Mouse (Mus musculus) T-helper 2 cell (primary cell): ENCODE measurements around the gene Zfyve21.

Experiments
- in situ Hi-C: fragments of 300-600 bp; cut with MboI, MseI; formaldehyde crosslinking; loops from one replicate; pipeline ENCODE4 v1.15.1; 2025; ENCODE audit warnings: high pct_unique_total_duplicates

The Zfyve21 gene

DNA sequence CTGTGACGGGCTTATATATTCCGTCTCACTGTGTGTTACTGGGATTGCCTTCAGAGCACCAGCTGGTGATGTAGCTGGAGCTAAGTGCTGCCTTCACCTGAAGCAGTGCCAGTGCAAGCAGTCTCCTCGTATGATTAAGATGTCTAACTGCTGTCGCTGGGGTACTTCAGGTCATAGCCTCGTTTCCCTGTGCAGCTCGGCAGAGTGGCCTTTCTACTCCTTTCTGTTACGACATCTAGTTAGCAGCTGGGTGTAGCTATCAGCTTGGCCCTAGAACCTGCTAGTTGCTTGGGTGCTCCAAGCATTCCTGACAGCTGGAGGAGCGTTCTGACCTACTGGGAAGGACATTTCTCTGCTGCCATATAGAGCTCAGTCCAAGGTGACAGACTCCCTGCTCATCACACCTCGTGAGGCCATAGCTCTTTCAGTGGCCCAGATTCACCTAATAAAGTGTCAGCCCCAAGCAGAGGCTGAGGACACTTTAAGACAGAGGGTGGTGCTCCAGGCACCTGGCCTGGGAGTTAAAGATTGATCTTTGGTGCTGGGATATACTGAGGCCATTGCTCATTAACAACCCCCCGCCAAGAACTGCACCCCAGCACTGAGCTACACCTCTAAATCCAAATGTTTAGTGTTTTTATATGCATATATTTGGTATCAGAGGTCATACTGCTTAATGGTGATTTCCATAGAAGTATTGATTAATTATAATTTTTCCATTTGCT, 13.3 kb upstream of the Zfyve21 start:
- in situ Hi-C loops: loop anchor here (25.0 kb wide), 1 partner anchor 1887 kb away; no protein-coding TSS in a partner anchor

DNA sequence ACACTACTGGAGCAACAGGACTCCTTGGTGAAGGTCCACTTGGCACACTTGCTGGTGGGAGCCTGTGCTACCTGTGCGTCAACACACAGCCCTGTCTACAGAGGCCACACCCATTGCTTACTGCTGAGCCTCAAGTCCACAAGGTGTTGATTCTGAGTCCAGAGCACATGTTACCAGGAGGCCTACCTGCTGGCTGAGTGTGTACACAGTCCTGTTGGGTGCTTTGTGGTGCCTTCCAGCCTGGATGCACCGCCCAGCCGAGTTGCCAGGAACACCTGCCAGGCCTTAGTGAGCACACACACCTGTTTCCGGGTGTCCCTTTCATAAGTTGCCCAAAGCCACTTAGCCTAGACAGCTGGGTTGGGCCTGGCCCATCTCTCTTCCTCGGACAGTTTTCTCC, 10.4 kb upstream of the Zfyve21 start:
- in situ Hi-C loops: loop anchor here (25.0 kb wide), 1 partner anchor 1884 kb away; no protein-coding TSS in a partner anchor

DNA sequence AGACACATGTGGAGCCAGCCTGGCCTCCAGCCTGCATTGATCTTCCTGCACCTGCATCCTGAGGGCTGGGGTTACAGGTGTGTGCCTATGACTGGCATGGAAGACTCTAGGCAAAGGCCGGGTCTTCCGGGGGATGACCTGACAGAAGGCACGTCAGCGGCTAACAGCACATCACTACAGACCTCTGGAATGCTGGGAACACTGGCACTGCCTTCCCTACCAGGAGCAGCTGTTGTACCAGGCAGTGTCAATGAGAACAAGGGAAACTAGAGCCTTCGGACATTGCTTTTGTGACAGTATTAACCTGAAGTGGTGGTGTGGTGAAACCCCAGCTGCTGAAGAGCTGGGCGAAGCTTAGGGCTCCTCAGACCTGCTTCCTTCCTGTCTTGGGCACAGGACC, 5.2 kb upstream of the Zfyve21 start:
- in situ Hi-C loops: loop anchor here (25.0 kb wide), 1 partner anchor 1879 kb away; no protein-coding TSS in a partner anchor

DNA sequence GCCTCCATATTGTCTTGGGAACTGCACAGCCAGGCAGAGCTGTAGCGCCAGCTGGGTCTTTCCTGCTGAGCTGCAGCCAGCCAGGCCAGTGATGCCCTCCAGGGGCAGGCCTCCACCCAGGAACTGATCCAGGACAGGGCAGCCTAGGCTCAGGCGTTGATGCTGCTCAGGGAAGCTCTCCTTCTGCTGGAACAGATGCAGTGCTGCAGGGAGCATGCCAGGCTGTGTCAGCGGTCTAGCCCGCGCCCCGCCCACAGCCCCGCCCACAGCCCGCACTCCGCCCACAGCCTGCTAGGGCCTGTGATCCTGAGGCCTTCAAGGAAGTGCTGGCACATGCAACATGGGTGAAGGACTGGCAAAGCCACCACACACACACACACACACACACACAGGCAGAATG, 4.2 kb upstream of the Zfyve21 start:
- in situ Hi-C loops: loop anchor here (25.0 kb wide), 1 partner anchor 1878 kb away; no protein-coding TSS in a partner anchor

DNA sequence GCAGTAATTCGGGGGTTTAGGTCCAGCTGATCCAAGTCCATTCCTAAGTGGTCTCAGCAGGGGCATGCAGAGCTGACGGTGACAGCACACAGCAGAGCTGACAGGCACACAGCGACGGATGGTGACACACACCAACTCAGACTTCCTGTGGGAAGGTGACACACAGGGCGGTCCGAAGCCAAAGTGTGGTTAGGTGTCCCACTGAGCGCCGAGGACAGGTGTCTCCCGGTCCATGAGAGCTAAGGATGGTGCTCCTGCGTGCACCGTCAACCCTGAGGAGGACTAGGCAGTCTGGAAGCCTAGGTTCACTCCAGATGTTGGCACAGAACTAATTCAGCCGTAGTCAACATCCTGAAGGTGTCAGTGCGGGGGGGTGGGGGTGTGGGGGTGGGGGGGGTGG, 1.9 kb upstream of the Zfyve21 start:
- in situ Hi-C loops: loop anchor here (25.0 kb wide), 1 partner anchor 1875 kb away; no protein-coding TSS in a partner anchor

DNA sequence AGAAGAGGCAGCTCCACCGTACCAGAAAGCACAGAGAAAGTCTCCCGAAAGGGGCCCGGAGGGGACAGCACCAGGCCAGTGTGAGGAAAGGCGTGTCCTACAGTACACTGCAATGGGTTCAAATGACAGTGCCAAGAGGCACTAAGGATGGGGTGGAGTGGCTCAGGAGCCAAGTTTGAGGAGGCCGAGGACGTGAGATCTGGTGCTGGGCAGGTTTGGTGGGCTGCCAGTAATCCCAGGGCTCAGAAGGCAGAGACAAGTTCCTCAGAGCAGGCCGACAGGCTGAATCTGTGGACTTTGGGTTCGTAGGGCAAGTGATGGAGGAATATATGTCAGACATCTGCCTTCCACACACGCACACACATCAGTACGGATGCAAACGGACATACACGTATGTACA, 1.4 kb upstream of the Zfyve21 start:
- in situ Hi-C loops: loop anchor here (25.0 kb wide), 1 partner anchor 1875 kb away; no protein-coding TSS in a partner anchor

DNA sequence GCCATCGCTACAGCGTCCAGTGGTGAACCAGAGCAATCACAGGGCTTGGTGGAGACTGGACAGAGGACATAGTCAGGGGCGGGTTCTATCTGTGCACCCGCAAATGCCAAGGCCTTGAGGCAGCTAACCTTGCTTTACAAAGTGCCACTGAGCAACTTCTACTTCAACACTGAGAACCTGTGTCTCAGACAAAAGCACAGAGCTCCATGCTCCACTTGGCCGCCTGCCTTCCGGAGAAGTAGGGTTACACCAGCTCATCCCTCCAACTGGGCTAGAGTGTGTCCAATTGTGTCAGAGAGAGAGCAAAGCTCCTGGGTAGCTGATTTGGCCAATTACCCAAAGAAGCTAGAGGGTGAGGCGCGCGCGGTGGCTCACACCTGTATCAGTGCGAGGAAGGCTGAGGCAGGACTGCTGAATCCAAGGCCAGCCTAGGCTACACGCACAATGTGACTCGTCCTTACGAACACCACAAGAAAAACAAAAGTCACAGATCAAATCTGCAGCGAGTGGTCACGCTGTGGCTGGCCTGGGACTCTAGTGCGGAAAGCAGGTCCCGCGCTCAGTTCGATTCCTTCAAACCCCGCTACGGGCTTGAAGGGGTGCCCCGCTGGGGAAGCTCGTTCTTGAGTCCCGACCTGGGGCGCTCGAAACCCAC, 732 bp upstream of the Zfyve21 start:
- in situ Hi-C loops: loop anchor here (25.0 kb wide), 1 partner anchor 1874 kb away; no protein-coding TSS in a partner anchor

DNA sequence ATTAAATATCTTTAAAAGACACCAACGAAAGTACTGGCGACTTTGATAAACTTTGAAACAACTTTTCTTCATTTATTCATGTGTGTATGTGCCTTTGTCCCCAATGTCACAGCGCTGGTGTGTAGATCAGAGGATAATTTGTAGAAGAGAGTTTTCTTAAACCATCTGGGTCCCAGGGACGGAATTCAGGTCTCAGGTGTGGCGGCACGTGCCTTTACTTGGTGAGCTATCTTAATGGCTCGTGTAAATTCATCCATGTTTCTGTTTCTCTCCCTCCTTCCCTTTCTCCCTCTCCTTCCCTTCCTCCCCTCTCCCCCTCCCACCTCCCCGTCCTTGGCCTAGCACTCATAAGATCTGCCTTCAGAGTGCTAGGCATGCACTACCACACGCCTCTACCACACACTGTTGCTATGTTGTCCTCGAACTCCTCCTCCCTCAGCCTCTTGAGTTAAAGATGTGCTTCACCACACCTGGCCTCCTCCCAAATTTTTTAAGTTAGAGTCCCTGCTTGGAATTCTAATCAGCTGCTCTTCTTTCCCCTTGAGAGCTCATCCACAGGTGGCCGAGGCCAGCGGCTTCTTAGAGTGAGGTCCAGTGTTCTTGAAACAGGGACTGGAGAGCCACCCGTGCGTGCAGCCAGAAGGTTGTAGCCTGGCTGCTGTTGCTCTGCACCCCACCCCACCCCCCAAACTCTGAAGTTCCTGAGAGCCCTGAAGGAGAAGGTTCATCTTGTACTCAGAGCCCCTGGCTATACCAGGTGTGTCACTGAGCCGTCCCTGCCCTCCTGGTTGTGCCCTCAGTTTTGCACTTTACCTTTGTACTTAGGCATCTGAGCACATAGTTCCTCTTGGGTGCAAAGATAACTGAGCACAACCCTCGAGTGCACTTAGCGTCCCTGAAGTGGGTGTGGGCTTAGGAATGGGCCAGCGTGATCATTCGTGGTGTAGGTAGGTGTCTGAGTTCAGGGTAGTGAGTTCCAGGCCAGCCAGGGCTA, 1.1 kb downstream of the Zfyve21 start:
- in situ Hi-C loops: loop anchor here (25.0 kb wide), 1 partner anchor 1872 kb away; no protein-coding TSS in a partner anchor

DNA sequence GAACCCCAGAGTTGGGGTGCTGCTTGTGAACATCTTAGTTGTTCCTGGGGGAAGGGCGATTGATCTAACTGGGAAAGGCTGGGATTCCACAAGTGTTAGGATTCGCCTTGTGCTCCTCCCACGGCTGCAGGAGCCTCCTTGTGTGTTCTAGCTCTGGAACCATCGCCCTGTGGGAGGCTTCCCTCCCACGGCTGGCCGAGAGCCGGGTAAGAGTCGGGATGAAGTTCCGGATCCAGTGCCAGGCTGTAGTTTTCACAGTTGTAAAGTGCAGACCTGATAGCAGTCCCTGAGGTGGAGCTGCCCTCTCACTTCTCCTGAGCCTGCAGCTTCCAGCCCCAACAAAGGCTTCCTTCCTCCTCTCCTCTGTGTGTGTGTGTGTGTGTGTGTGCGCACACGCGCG, 2.6 kb downstream of the Zfyve21 start:
- in situ Hi-C loops: loop anchor here (25.0 kb wide), 1 partner anchor 1871 kb away; no protein-coding TSS in a partner anchor

DNA sequence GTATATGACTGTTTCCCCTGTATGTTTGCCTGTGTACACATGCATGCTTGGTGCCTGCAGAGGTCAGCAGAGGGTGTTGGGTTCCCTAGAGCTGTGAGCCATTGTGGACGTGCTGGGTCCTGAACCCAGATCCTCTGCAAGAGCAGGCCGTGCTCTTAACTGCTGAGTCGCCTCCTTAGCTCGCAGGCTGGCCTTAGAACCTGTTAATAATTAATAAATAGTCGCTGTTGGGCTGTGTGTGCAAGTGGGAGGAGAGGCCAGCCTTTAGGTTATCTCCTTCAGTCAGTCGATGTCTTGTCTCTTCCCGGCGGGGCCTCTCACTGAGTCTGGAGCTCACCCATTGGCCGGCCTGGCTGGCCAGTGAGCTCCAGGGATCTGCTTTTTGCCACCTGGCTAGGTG, 3.0 kb downstream of the Zfyve21 start:
- in situ Hi-C loops: loop anchor here (25.0 kb wide), 1 partner anchor 1870 kb away; no protein-coding TSS in a partner anchor

DNA sequence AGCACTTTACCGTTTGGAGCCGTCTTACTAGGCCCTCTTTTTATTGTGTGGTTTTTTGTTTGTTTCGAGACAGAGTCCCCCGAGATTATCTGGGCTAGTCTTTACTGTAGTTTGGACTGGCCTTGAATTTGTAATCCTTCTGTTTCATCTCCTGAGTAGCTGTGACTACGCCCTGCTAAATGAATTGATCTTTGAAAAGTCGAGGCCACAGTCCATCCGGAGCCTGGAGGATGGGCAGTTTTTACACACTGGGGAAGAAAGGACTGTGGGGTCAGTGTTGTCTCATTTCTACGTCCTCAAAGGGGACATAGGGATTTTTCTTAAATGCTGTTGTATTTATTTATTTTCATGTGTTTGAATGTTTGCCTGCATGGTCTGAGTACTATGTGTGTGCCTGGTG, 4.0 kb downstream of the Zfyve21 start:
- in situ Hi-C loops: loop anchor here (25.0 kb wide), 1 partner anchor 1869 kb away; no protein-coding TSS in a partner anchor

DNA sequence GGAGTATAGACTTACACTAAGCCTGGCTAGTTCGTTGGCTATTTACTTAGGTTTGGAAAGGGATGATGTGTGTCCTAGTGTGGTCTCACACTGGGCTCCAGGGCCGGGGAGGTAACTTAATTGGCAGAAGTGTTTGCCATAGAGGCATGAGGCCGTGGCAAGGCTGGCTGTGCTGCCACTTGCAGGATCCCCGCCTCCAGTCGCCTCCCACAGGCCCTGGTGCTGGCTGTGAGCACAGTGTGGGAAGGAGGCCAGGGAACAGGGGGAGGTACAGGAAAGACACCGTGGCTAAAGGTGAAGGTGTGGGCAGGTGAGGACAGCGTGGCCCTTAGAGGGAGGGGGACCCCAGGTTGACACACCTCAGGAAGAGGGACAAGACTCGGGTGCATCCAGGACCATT, 6.0 kb downstream of the Zfyve21 start:
- in situ Hi-C loops: loop anchor here (25.0 kb wide), 1 partner anchor 1867 kb away; no protein-coding TSS in a partner anchor

DNA sequence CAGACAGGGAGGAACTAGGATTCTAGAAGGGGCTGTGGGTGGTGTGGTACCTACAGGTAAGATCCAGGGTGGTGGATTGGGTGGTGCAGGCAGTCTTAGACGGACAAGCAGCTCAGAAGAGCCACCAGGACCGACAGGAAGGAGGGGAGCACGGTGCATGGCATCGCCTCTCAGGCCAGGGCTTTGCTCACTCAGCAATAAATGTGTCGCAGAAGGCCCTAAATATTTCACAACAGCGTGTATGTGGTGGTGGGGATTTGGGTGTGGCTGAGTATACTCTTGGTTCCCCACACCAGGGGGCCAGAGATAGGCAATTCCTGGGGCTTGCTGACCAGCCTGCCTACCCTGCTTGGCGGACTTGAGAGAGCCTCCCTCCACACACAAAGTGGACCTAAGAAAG, 6.7 kb downstream of the Zfyve21 start:
- in situ Hi-C loops: loop anchor here (25.0 kb wide), 1 partner anchor 1867 kb away; no protein-coding TSS in a partner anchor

DNA sequence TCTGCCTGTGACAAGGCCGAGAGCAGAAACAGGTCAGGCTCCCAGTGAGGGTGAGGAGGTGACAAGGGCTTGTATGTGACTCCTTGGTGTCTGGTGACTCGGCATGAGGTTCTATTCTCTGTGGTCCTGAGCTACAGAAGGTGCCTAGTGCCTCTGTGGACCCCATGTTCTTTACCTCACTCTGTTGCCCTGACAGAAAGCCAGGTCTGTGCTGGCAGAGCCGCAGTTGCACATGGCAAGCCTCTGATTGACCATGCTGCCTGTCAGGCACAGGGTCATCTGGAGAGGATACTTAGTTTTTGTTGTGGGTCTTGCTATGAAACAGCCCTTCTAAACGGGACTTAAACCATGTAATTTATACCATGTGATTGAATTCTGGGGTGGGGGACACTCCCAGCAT, 8.0 kb downstream of the Zfyve21 start:
- in situ Hi-C loops: loop anchor here (25.0 kb wide), 1 partner anchor 1865 kb away; no protein-coding TSS in a partner anchor

DNA sequence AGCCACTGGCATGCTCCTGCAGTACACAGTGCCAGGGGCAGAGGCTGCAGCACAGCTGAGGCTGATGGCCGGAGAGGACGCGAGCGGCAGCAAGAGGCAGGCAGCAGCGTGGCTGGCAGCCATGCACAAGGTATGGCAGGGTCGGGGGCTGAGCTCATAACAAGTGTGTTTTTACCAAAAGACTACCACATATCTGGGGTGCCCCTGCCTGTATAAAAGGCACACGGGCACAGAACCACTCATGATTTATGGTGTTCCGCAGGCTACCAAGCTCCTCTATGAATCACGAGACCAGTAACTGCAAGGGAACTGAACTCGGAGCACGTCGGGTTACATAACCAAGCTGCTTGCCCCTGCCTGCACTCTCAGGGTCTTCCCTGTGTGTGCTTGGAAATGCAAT, 13.6 kb downstream of the Zfyve21 start:
- in situ Hi-C loops: no loop called here

DNA sequence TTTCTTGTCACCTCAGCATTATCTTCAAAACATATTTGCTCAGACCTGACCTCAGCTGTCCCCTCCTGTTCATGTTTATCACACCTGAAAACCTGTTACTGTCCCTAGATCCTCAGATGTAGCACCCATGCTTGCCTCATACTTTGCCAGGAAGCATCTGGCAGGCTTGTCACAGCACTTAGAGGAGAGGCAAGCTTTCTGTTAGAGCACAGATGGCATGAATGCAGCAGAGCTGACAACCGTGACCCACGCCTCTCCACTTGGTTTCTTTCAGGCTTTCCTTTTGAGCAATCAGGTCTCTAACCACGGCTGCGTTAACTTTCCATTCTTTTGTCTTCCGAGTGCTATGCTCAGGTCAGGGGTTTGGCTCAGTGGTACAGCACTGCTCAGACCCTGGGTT, 15.5 kb downstream of the Zfyve21 start:
- in situ Hi-C loops: no loop called here

DNA sequence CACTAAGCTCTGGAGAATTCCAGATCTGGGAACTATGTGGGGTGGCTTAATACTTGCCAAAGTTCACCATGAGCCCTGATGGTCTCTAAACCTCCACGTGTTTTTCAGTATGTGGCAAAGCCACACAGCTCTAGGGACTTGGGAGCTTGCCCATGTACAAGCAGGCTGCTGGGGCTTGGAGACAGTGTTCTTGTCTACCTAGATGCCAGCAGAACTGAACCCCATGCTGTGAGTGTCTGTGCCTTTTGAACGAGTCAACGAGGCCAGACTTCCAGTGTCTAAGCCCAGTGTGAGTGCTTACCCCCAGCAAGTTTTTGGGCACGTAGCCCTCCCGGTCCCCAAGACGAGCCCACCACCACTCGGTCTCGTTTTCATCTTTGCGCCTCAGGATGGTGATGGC, 16.0 kb downstream of the Zfyve21 start:
- in situ Hi-C loops: no loop called here

DNA sequence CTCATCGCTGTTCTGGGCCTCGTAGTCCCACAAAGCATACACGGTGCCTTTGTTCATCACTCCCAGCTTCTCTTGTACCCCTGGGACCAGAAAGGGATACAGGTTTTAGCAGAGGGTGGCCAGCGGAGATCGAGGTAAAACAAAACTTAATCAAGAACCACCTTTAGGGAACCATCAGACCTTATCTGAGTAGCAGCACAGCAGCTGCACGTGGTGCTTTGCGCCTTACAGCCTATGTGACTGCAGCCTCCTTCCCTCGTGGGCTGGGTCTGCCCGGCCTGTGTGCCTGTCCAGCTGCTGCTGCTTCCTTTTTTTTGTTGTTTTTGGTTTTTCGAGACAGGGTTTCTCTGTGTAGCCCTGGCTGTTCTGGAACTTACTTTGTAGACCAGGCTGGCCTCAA, 16.4 kb downstream of the Zfyve21 start:
- in situ Hi-C loops: no loop called here

DNA sequence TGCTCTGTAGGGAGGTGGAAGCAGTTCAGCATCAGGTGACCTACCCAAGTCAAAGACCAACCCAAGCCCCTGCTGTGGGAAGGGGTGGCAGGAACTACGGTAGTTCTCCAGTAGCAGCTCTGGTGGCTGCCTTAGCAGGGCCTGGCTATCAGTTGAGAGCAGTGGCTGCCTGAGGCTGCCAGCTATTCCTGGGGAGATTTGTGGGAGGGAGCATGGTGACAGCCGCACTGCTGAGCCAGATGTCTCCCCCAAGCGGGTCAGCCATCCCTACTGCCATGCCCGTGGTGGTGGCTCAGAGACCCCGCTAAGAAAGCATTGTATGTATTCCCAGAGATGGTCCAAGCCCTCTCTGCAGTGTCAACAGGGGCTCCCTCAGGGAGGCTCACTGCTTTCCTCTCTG, 18.7 kb downstream of the Zfyve21 start:
- in situ Hi-C loops: no loop called here

DNA sequence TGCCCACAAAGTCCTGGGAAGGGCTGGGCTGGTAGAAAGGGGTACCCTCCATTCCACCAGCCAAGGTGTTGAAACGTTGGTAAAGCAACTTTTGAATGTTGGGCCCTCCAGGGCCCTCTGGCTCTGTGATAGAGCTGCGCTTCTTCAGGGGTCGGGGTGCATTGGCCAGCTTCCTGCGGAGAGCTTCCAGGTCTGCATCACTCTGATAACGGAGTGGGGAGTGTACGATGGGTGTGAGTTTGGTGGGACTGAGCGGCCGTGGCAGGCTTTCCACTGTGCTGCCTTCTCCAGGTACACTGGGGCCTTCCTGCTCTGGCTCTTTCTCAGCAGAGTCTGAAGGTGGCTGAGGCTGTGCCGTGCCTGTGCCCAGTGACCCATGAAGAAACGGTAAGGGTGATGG, 19.5 kb downstream of the Zfyve21 start:
- in situ Hi-C loops: no loop called here
